Mouse (Mus musculus) C2C12 (cell line): ENCODE data around the gene Angptl2. TPM values are rescaled to one million over a fixed set of nuclear protein-coding genes. Genes with fewer than 3 reads are reported as not detected.

Experiments
- H3K27me3 ChIP-seq: one replicate; pipeline ENCODE4 v1.6.1; 2011; ENCODE audit not compliant: control insufficient read depth, insufficient read depth, insufficient read length
- H3K36me3 ChIP-seq: one replicate; pipeline ENCODE4 v1.6.1; 2011; ENCODE audit not compliant: control insufficient read depth, insufficient read depth
- H3K4me3 ChIP-seq: one replicate; pipeline ENCODE4 v1.5.1; 2011; ENCODE audit warnings: mild to moderate bottlenecking, control low read depth; ENCODE audit not compliant: poor library complexity, insufficient read depth, severe bottlenecking
- H3K79me2 ChIP-seq: one replicate; pipeline ENCODE4 v1.6.1; 2011; ENCODE audit not compliant: control insufficient read depth, insufficient read depth
- H3K79me3 ChIP-seq: one replicate; pipeline ENCODE4 v1.6.1; 2011; ENCODE audit warnings: low read depth, control low read depth
- H3ac ChIP-seq: one replicate; pipeline ENCODE3; 2011; ENCODE audit warnings: low read depth; ENCODE audit not compliant: control insufficient read depth, insufficient read length
- CEBPB ChIP-seq: IDR thresholded peaks from one replicate; pipeline ENCODE4 v1.6.1; 2011; ENCODE audit warnings: low read depth, mild to moderate bottlenecking, control low read depth, moderate library complexity
- CTCF ChIP-seq: IDR thresholded peaks from one replicate; pipeline ENCODE4 v1.5.1; 2011; ENCODE audit not compliant: control insufficient read depth, insufficient read depth, insufficient read length
- FOSL1 ChIP-seq: IDR thresholded peaks from one replicate; pipeline ENCODE4 v1.8.0; 2011; ENCODE audit warnings: mild to moderate bottlenecking, low read length; ENCODE audit not compliant: poor library complexity, insufficient read depth, severe bottlenecking
- MAX ChIP-seq: IDR thresholded peaks from one replicate; pipeline ENCODE4 v1.6.1; 2011; ENCODE audit warnings: mild to moderate bottlenecking, control low read depth
- MYOD1 ChIP-seq: IDR thresholded peaks from one replicate; pipeline ENCODE4 v1.6.1; 2011; ENCODE audit warnings: low read depth; ENCODE audit not compliant: control insufficient read depth, insufficient read length
- MYOG ChIP-seq: IDR thresholded peaks from one replicate; pipeline ENCODE4 v1.6.1; 2011; ENCODE audit not compliant: control insufficient read depth, insufficient read length; ENCODE audit errors: extremely low read depth
- USF1 ChIP-seq: IDR thresholded peaks from one replicate; pipeline ENCODE4 v1.6.1; 2011; ENCODE audit warnings: low read depth, mild to moderate bottlenecking, control low read depth, moderate library complexity
- polyA plus RNA-seq: library from polyadenylated mRNA; unstranded; fragments of >200 nt; fragmentation: generic; extraction: Trizol; gene quantifications from one replicate; pipeline ENCODE4 v1.2.1, GENCODE M21; 2012; ENCODE audit warnings: missing spikeins

Angptl2 gene
- polyA plus RNA-seq, 1 experiment = 162 TPM

- H3K27me3 ChIP-seq = no peaks in the 10 kb centered on the region
These were observed 49.9 kb downstream of the Angptl2 start for GRCm38 (mm10) chr2:33265793-33266192.

GRCm38 (mm10) chr2:33267075-33267474 lies 51.2 kb downstream of the Angptl2 start:
- TF ChIP-seq MYOD1 = no peak
- no peak for TF ChIP-seq USF1
- TF ChIP-seq CTCF = no peak
- TF ChIP-seq MAX = no peak
- TF ChIP-seq CEBPB = no peak
- no peak for TF ChIP-seq MYOG
- no peak for TF ChIP-seq FOSL1
- no peaks in the 10 kb centered on the region for H3K79me2 ChIP-seq
- no peak overlapping the region for H3ac ChIP-seq
- no peaks in the 10 kb centered on the region for H3K27me3 ChIP-seq
- H3K36me3 ChIP-seq = no peaks in the 10 kb centered on the region
- H3K4me3 ChIP-seq = no peak overlapping the region
- H3K79me3 ChIP-seq = no peaks in the 10 kb centered on the region

More at GRCm38 (mm10) chr2:33265793-33266192, 49.9 kb downstream of the Angptl2 start:
- Histone ChIP-seq H3K79me3 (no peaks in the 10 kb centered on the region), H3K79me2 (no peaks in the 10 kb centered on the region), H3ac (no peak overlapping the region), H3K36me3 (no peaks in the 10 kb centered on the region), H3K4me3 (no peak overlapping the region)
- TF ChIP-seq CTCF = no peak
- no peak for TF ChIP-seq USF1
- TF ChIP-seq FOSL1 = no peak
- no peak for TF ChIP-seq MAX
- no peak for TF ChIP-seq MYOG
- TF ChIP-seq MYOD1 = no peak
- TF ChIP-seq CEBPB = no peak

- Histone ChIP-seq H3K36me3 (no peaks in the 10 kb centered on the region), H3K79me2 (no peaks in the 10 kb centered on the region), H3ac (no peak overlapping the region), H3K27me3 (no peaks in the 10 kb centered on the region), H3K79me3 (no peaks in the 10 kb centered on the region), H3K4me3 (no peak overlapping the region)
- TF ChIP-seq FOSL1 (no peak), MAX (no peak), CEBPB (no peak), MYOD1 (no peak)
These were observed 52.7 kb downstream of the Angptl2 start for GRCm38 (mm10) chr2:33268384-33269131.

GRCm38 (mm10) chr2:33269132-33269493 lies 53.2 kb downstream of the Angptl2 start:
- no peaks in the 10 kb centered on the region for H3K36me3 ChIP-seq

GRCm38 (mm10) chr2:33270569-33270968 lies 54.7 kb downstream of the Angptl2 start:
- no peaks in the 10 kb centered on the region for H3K79me2 ChIP-seq

More at GRCm38 (mm10) chr2:33269132-33269493, 53.2 kb downstream of the Angptl2 start:
- H3K79me3 ChIP-seq = no peaks in the 10 kb centered on the region
- H3K4me3 ChIP-seq = no peak overlapping the region
- H3ac ChIP-seq = no peak overlapping the region
- H3K27me3 ChIP-seq = no peaks in the 10 kb centered on the region
- TF ChIP-seq CTCF (no peak), MYOD1 (no peak), USF1 (no peak), MYOG (no peak), MAX (no peak), FOSL1 (no peak), CEBPB (no peak)
- no peaks in the 10 kb centered on the region for H3K79me2 ChIP-seq

GRCm38 (mm10) chr2:33271511-33271910 lies 55.6 kb downstream of the Angptl2 start:
- TF ChIP-seq FOSL1 (no peak), MAX (no peak), MYOG (no peak), CEBPB (no peak), MYOD1 (no peak), CTCF (no peak), USF1 (no peak)
- H3K27me3 ChIP-seq = no peaks in the 10 kb centered on the region
- H3K36me3 ChIP-seq = no peaks in the 10 kb centered on the region
- H3K79me3 ChIP-seq = no peaks in the 10 kb centered on the region
- H3K4me3 ChIP-seq = no peak overlapping the region
- H3ac ChIP-seq = no peak overlapping the region
- H3K79me2 ChIP-seq = no peaks in the 10 kb centered on the region

More at GRCm38 (mm10) chr2:33270569-33270968, 54.7 kb downstream of the Angptl2 start:
- TF ChIP-seq CTCF = no peak
- TF ChIP-seq MYOD1 = no peak
- TF ChIP-seq MYOG = no peak
- TF ChIP-seq MAX = no peak
- TF ChIP-seq CEBPB = no peak
- TF ChIP-seq FOSL1 = no peak
- no peak for TF ChIP-seq USF1
- Histone ChIP-seq H3K79me3 (no peaks in the 10 kb centered on the region), H3K27me3 (no peaks in the 10 kb centered on the region), H3K36me3 (no peaks in the 10 kb centered on the region), H3ac (no peak overlapping the region), H3K4me3 (no peak overlapping the region)
